Mouse (Mus musculus): Measurements from ENCODE around the gene Jakmip3. TPM values are rescaled to one million over a fixed set of nuclear protein-coding genes. Genes with fewer than 3 reads are reported as not detected.

Gene Jakmip3
- polyA plus RNA-seq, 1 experiment from 2014 or later, result 0.09 TPM

DNA sequence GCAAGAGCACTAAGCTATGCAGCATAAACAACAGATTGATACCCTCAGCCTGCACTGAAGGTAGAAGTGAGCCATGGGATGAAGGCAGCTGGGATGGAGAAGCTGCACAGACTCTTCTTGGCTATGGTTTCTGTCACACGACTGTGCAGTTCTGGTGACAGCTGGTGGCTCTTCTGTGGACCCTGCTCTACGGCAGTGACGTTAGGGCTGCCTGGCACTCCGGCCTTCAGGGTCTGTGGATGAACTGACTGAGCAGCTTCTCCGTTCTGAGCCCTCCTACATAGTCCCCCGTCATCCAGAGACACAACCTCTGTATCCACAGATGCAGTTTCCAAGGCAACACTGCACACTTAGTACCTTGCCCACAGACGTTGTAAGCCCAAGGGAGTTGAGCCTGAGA is 186.0 kb downstream of the Jakmip3 start:
- peaks cover 37% of the 10 kb centered on the region for H3K27me3 ChIP-seq (replicated peaks)
- ATAC-seq (ENCODE audit: insufficient number of reproducible peaks, low FRiP score), result no peak
- no peaks in the 10 kb centered on the region for H3K4me1 ChIP-seq (replicated peaks)
- no peaks in the 10 kb centered on the region for H3K36me3 ChIP-seq
- H3K9me3 ChIP-seq (replicated peaks), result no peaks in the 10 kb centered on the region
- no peak overlapping the region for H3K4me2 ChIP-seq
- no peak overlapping the region for H3K4me3 ChIP-seq
- 72% methylated on average over 7 of the region's 7 CpGs for WGBS
- no peak overlapping the region for H3K9ac ChIP-seq
- H3K27ac ChIP-seq (ENCODE audit: poor library complexity, severe bottlenecking), result no peak overlapping the region

DNA sequence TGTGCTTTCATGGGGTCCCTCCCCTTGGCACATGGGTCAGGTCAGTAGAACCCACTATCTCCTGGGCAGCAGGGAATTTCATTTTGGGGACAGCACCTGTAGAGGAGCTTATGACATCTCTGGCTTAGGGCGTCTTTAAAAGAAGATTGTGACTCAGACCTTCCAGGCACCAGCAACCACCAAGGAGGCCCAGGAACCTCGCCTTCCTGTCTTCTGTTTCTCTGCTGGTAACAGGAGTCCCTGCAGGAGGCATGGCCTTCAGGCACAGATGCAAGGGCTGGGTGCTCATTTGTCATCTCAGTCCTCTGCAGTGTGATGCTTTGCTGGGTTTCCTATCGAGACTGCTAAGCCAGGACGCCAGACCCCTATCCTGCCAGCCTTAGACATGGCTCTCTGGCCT is 188.5 kb downstream of the Jakmip3 start:
- Histone ChIP-seq H3K4me3 (no peak overlapping the region), H3K4me2 (no peak overlapping the region), H3K27ac (ENCODE audit: poor library complexity, severe bottlenecking) (no peak overlapping the region), H3K9me3 (replicated peaks) (no peaks in the 10 kb centered on the region), H3K36me3 (no peaks in the 10 kb centered on the region), H3K27me3 (replicated peaks) (peaks cover 26% of the 10 kb centered on the region), H3K9ac (no peak overlapping the region), H3K4me1 (replicated peaks) (no peaks in the 10 kb centered on the region)
- WGBS, result 60% methylated on average over 4 of the region's 4 CpGs
- ATAC-seq (ENCODE audit: insufficient number of reproducible peaks, low FRiP score), result no peak

DNA sequence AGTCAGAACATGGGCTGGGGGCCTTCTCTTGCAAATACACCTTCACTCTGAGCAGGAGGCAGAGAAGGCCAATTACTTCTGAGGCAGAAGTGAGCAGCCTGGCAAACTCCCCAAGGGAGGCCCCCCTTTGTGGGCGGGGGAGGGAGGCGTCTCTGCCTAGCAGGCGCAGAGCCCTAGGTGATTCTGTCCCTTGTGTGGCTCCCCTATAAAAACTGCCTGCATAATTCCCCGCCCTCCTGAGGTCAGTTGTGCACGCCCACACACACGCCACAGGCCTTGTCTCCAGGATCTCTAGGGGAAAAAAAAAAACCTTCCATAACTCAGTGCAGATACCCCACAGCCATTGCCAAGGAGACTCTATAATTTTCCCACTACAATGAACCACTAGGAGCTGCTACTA is 189.8 kb downstream of the Jakmip3 start:
- Histone ChIP-seq H3K9me3 (replicated peaks) (no peaks in the 10 kb centered on the region), H3K27ac (ENCODE audit: poor library complexity, severe bottlenecking) (no peak overlapping the region), H3K9ac (no peak overlapping the region), H3K4me1 (replicated peaks) (peaks cover 8% of the 10 kb centered on the region), H3K36me3 (no peaks in the 10 kb centered on the region), H3K27me3 (replicated peaks) (peaks cover 26% of the 10 kb centered on the region), H3K4me2 (no peak overlapping the region), H3K4me3 (no peak overlapping the region)
- 67% methylated on average over 6 of the region's 6 CpGs for WGBS
- no peak for ATAC-seq (ENCODE audit: insufficient number of reproducible peaks, low FRiP score)

DNA sequence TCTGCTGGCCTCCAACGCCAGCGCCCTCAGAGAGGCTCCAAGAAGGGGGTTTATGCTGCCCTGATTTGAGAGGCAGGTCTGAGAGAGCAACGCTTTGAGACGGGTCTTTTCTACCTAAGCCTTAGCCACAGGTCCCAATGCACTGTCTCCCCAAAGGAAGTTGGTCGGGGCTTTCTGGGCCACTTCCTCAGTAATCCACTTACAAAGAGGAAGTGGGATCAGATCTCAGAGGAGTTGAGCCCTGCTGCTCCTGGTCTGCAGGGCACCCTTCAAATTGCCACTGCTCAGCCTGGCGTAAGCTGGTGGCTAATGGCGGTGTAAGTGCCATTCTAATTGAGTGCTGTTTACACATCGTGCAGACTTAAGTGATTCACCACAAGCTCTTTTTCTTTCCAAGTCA is 191.0 kb downstream of the Jakmip3 start:
- Histone ChIP-seq H3K27ac (ENCODE audit: poor library complexity, severe bottlenecking) (no peak overlapping the region), H3K4me1 (replicated peaks) (peaks cover 15% of the 10 kb centered on the region), H3K4me2 (no peak overlapping the region), H3K4me3 (no peak overlapping the region), H3K9ac (no peak overlapping the region), H3K9me3 (replicated peaks) (no peaks in the 10 kb centered on the region), H3K36me3 (no peaks in the 10 kb centered on the region), H3K27me3 (replicated peaks) (peaks cover 26% of the 10 kb centered on the region)
- no peak for ATAC-seq (ENCODE audit: insufficient number of reproducible peaks, low FRiP score)
- WGBS, result 63% methylated on average over 8 of the region's 8 CpGs

DNA sequence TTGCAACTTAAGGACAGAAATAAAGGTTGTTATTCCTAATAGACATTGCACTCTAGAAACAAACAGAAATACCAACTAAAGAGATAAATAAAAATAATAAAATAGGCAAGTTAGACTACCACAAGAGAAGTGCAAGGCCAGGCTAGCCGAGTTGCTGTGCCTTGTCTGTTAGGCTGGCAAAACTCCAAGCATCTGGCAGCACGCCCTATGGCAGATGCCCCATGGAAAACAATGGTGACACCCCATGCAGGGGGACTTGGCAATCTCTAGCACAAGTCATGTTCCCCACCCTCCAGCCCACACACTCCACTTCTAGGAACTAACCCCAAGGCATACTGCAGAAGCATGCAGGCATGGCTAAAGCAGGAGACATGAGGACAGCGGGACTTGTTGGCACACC is 192.9 kb downstream of the Jakmip3 start:
- Histone ChIP-seq H3K4me1 (replicated peaks) (peaks cover 15% of the 10 kb centered on the region), H3K27ac (ENCODE audit: poor library complexity, severe bottlenecking) (no peak overlapping the region), H3K9ac (no peak overlapping the region), H3K27me3 (replicated peaks) (peaks cover 19% of the 10 kb centered on the region), H3K4me2 (no peak overlapping the region), H3K9me3 (replicated peaks) (no peaks in the 10 kb centered on the region), H3K4me3 (no peak overlapping the region), H3K36me3 (no peaks in the 10 kb centered on the region)
- ATAC-seq (ENCODE audit: insufficient number of reproducible peaks, low FRiP score), result no peak
- WGBS, result 70% methylated on average over 3 of the region's 3 CpGs

Other genes starting within 250 kb of the Jakmip3 start
- gene Ppp2r2d, start 94.7 kb upstream of the Jakmip3 start, polyA plus RNA-seq (2016; fragmentation: Nextera tagmentation; extraction: Ambion mirVana), result 36.7 and 41.1 TPM in 2 replicates
- gene Mapk1ip1, start 94.5 kb upstream of the Jakmip3 start, polyA plus RNA-seq (2016; fragmentation: Nextera tagmentation; extraction: Ambion mirVana), result 9.7 and 11.4 TPM in 2 replicates
- 310 and 311 TPM in 2 replicates for gene Bnip3, start 31.2 kb upstream of the Jakmip3 start, polyA plus RNA-seq (2016; fragmentation: Nextera tagmentation; extraction: Ambion mirVana)
- 3.4 and 4.1 TPM in 2 replicates for gene Dpysl4, start 145.3 kb downstream of the Jakmip3 start, polyA plus RNA-seq (2016; fragmentation: Nextera tagmentation; extraction: Ambion mirVana)